Mouse (Mus musculus): ENCODE data around the gene Rdh19. TPM values are rescaled to one million over a fixed set of nuclear protein-coding genes. Genes with fewer than 3 reads are reported as not detected.

Gene Rdh19
- total and polyA plus RNA-seq, 3 experiments = not detected

DNA sequence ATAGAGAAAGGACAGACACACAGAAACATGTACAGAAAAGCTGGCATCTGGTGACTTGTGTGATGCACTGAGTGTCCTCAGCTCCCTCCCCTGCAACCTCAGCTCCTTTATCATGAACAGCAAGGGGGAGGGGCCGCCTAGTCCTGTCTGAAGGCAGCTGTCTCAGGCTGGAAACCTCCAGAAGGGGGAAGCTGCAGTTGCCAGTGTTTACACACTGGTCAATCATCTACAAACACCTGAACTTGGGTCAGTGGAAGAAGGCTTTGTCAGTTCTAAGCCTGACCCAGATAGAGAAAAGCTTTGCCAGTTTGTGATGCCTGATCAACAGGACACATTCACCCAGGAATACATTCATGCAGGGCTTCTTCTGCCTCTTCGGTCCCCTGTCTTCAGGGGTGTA, 28.0 kb downstream of the Rdh19 start:
- Histone ChIP-seq H3K9ac (ENCODE audit: control insufficient read depth, low read depth, low read length, poor library complexity, severe bottlenecking) (no peak overlapping the region), H3K27ac (ENCODE audit: control insufficient read depth, low read depth, low read length) (no peak overlapping the region), H3K4me3 (ENCODE audit: control insufficient read depth in 1 of 2, insufficient read depth in 1 of 2, low read depth in 2 of 2, low read length in 2 of 2) (no peak overlapping the region), H3K4me1 (ENCODE audit: control insufficient read depth in 1 of 2, insufficient read depth in 2 of 2, low read length in 2 of 2) (peaks cover 6 to 16% of the 10 kb centered on the region in 2 experiments), H3K27me3 (ENCODE audit: control insufficient read depth in 1 of 2, insufficient read depth in 2 of 2, low read length in 2 of 2) (no peaks in the 10 kb centered on the region), H3K79me2 (ENCODE audit: control insufficient read depth, insufficient read depth, low read length, poor library complexity) (no peaks in the 10 kb centered on the region), H3K36me3 (ENCODE audit: control insufficient read depth in 1 of 2, insufficient read depth in 2 of 2, low read length in 2 of 2) (peaks cover 0 to 9% of the 10 kb centered on the region in 2 experiments; a peak in 2 of 4 replicates), H3K9me3 (replicated peaks; ENCODE audit: insufficient read depth, low read length) (no peaks in the 10 kb centered on the region)
- peak; percentile 48 for DNase-seq (ENCODE audit: low read depth, low spot score)
- TF ChIP-seq RCOR1 (IDR thresholded peaks at IDR 0.05; ENCODE audit: low read depth, low read length) (0 out of 2 replicates have a peak, but pooled peaks have one; percentile 22), RAD21 (IDR thresholded peaks at IDR 0.05; ENCODE audit: low read depth, low read length) (no peak), JUND (IDR thresholded peaks at IDR 0.05; ENCODE audit: low read depth, low read length) (no peak), USF1 (IDR thresholded peaks at IDR 0.05; ENCODE audit: low read depth, low read length) (no peak), POLR2AphosphoS5 (IDR thresholded peaks at IDR 0.05; ENCODE audit: borderline replicate concordance, low read depth, low read length) (no peak), EP300 (IDR thresholded peaks at IDR 0.05; ENCODE audit: low read depth in 1 of 2, low read length in 2 of 2) (0 out of 4 replicates have a peak, but pooled peaks of 1 of the 2 experiments have one; percentile 8)

DNA sequence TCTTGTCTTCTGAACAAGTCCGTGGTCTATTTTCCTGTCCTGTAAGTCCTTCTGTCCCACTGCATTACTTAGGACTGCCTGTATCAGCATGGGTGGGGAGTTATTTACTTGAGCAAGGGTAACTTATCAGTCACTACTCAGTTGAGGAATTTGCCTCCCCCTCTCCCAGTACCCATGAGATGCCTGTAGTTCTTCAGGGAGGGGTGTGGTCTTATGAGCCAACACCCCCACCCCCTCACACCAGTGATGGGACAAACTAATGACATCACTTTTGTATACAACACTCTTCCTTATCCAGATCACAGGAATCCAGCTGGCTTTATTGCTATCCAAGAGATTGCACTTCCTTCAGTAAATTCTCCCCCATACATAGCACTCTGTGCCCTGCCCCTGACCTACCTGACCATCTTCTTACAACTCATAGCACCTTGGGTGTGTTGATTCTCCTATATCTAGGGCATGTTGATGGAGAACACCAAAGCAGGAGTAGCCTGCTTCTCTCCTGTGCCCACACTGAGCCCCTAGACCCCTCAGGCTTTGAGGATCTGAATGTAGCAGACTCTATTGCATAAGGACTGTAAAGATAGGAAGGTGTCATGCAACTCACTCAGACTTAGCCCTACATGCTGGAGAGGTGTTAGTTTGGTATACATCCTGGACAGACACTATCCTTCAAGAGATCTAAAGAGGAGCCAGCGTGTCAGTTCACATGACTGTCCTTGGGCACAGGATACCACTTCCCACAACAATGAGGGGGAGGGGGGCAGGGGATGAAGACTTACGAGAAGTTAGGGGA, 28.7 kb downstream of the Rdh19 start:
- peaks cover 6 to 16% of the 10 kb centered on the region in 2 experiments for H3K4me1 ChIP-seq (ENCODE audit: control insufficient read depth in 1 of 2, insufficient read depth in 2 of 2, low read length in 2 of 2)
- TF ChIP-seq POLR2AphosphoS2 (IDR thresholded peaks at IDR 0.05; ENCODE audit: low read length) (no peak), HCFC1 (IDR thresholded peaks at IDR 0.05; ENCODE audit: low read depth, low read length) (no peak), MAFK (IDR thresholded peaks at IDR 0.05; ENCODE audit: borderline replicate concordance, low read depth, low read length) (no peak), TCF12 (IDR thresholded peaks at IDR 0.05; ENCODE audit: low read depth, low read length) (no peak), ETS1 (IDR thresholded peaks at IDR 0.05; ENCODE audit: low read depth, low read length) (no peak), USF2 (IDR thresholded peaks at IDR 0.05; ENCODE audit: borderline replicate concordance in 1 of 2, insufficient read depth in 1 of 2, low read depth in 1 of 2, low read length in 2 of 2) (no peak), ZC3H11A (IDR thresholded peaks at IDR 0.05; ENCODE audit: low read depth, low read length) (no peak), RCOR1 (IDR thresholded peaks at IDR 0.05; ENCODE audit: low read depth, low read length) (no peak), USF1 (IDR thresholded peaks at IDR 0.05; ENCODE audit: low read depth, low read length) (no peak), BHLHE40 (IDR thresholded peaks at IDR 0.05; ENCODE audit: borderline replicate concordance, low read depth, low read length) (no peak), CHD1 (IDR thresholded peaks at IDR 0.05; ENCODE audit: low read depth, low read length) (no peak), TBP (IDR thresholded peaks at IDR 0.05; ENCODE audit: low read depth, low read length) (no peak), CTCF (IDR thresholded peaks at IDR 0.05 in 2 of 3, conservative IDR thresholded peaks at IDR 0.05 in 1 of 3; ENCODE audit: control insufficient read depth in 1 of 3, insufficient read depth in 1 of 3, low read depth in 2 of 3, low read length in 3 of 3, poor library complexity in 1 of 3, severe bottlenecking in 1 of 3) (no peak), CHD2 (IDR thresholded peaks at IDR 0.05; ENCODE audit: low read length) (no peak), ZMIZ1 (IDR thresholded peaks at IDR 0.05; ENCODE audit: low read depth, low read length) (no peak), NRF1 (IDR thresholded peaks at IDR 0.05; ENCODE audit: insufficient read depth, low read depth, low read length, poor library complexity, severe bottlenecking) (no peak)
- H3K9me3 ChIP-seq (replicated peaks; ENCODE audit: insufficient read depth, low read length) = no peaks in the 10 kb centered on the region
- H3K4me3 ChIP-seq (ENCODE audit: control insufficient read depth in 1 of 2, insufficient read depth in 1 of 2, low read depth in 2 of 2, low read length in 2 of 2) = peak overlapping the region; percentile 28 to 31
- peak overlapping the region; percentile 19; the same call in 1 of the 2 replicates for H3K27ac ChIP-seq (ENCODE audit: control insufficient read depth, low read depth, low read length)
- no peak for DNase-seq (ENCODE audit: low read depth, low spot score)
- peaks cover 0 to 9% of the 10 kb centered on the region in 2 experiments; a peak in 2 of 4 replicates for H3K36me3 ChIP-seq (ENCODE audit: control insufficient read depth in 1 of 2, insufficient read depth in 2 of 2, low read length in 2 of 2)
- H3K27me3 ChIP-seq (ENCODE audit: control insufficient read depth in 1 of 2, insufficient read depth in 2 of 2, low read length in 2 of 2) = no peaks in the 10 kb centered on the region
- peak overlapping the region; percentile 35; the same call in 1 of the 2 replicates for H3K9ac ChIP-seq (ENCODE audit: control insufficient read depth, low read depth, low read length, poor library complexity, severe bottlenecking)
- H3K79me2 ChIP-seq (ENCODE audit: control insufficient read depth, insufficient read depth, low read length, poor library complexity) = no peaks in the 10 kb centered on the region

Data from MEL (cell line).